Mouse (Mus musculus): Measurements from ENCODE around the gene Fam193a. TPM values are rescaled to one million over a fixed set of nuclear protein-coding genes. Genes with fewer than 3 reads are reported as not detected.

Fam193a gene
- polyA plus RNA-seq (2014; fragmentation: Nextera tagmentation; extraction: Ambion mirVana), result 20.5 and 24.1 TPM in 2 replicates

DNA sequence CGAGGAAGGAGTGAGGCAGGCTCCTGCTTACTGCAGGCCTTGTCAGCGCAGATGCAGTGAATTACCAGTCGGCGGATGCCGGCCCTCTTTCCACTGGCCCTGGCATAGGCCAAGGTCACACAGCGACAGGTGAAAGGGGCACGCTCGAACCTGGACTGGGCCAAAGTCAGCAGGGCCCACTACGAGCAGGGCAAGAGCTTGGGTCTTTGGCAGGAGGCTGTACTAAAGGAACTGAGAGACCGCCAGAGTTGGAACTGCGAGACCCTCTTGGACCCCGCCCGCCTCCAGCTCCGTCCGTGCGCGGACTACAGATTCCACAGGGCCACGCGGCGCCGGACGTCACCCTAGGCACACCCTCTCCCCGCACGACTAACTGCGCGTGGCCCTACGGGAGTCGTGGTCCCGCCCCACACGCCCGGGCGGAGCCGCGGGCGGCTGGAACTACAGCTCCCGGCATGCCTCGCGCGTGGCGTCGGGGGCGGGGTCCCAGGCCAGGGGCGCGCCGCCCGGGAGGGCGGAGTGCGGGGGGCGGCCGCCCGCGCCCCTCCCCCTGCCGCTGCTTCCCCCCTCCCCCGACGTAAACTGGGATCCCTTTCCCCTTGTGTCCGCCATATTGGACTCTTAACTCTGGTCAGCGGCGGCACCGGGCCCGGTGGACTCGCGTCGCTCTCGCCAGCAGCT lies at the start of gene Fam193a:
TSS of gene Fam193a (plus strand) at position 593 of the 681 bp plus-strand sequence.
- WGBS, result under 1% methylated on average over 38 of the region's 64 CpGs
- Histone ChIP-seq H3K9ac (replicated peaks; ENCODE audit: low read depth, low read length) (peak within 1 kb of the TSS; percentile 98), H3K36me3 (ENCODE audit: control insufficient read depth, insufficient read depth, low read length) (no peaks in the 10 kb centered on the region), H3K27ac (ENCODE audit: low read depth, low read length) (peak within 1 kb of the TSS; percentile 88), H3K9me3 (ENCODE audit: control insufficient read depth, low read length) (no peaks in the 10 kb centered on the region), H3K27me3 (ENCODE audit: control insufficient read depth, insufficient read depth, low read length) (no peaks in the 10 kb centered on the region), H3K4me2 (ENCODE audit: low read depth, low read length) (peak within 1 kb of the TSS; percentile 74), H3K4me1 (ENCODE audit: control insufficient read depth, insufficient read depth, low read length) (peaks cover 19% of the 10 kb centered on the region), H3K4me3 (ENCODE audit: low read depth, low read length) (peak within 1 kb of the TSS; percentile 89)
- ATAC-seq (ENCODE audit: low read depth), result peak; percentile 99

DNA sequence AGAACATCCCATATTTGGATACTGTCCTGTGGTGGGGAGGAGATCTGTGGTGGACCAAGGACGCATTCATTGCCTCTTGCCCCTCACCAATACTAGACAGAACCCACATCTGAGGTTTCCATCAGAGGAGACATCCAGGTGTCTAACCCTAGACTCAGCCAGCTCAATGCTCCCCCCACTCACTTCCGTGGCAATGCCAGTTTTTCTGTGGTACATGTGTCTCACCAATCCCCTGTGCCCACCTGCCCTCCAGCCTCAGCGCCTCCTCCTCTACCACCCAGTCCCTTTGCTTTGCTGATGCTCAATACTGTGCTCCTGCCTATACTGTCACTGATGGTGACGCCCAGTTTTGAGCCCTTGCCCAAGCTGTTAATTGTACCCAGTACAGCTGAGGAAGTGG lies 48.5 kb upstream of the Fam193a start:
- no peaks in the 10 kb centered on the region for H3K27me3 ChIP-seq (ENCODE audit: control insufficient read depth, insufficient read depth, low read length)
- ATAC-seq (ENCODE audit: low read depth), result no peak
- no peaks in the 10 kb centered on the region for H3K4me1 ChIP-seq (ENCODE audit: control insufficient read depth, insufficient read depth, low read length)
- H3K9ac ChIP-seq (replicated peaks; ENCODE audit: low read depth, low read length), result no peak overlapping the region
- H3K9me3 ChIP-seq (ENCODE audit: control insufficient read depth, low read length), result no peaks in the 10 kb centered on the region
- no peak overlapping the region for H3K4me2 ChIP-seq (ENCODE audit: low read depth, low read length)
- no peak overlapping the region for H3K4me3 ChIP-seq (ENCODE audit: low read depth, low read length)
- H3K27ac ChIP-seq (ENCODE audit: low read depth, low read length), result no peak overlapping the region
- no peaks in the 10 kb centered on the region for H3K36me3 ChIP-seq (ENCODE audit: control insufficient read depth, insufficient read depth, low read length)
- WGBS, result 89% methylated on average over 4 of the region's 4 CpGs

DNA sequence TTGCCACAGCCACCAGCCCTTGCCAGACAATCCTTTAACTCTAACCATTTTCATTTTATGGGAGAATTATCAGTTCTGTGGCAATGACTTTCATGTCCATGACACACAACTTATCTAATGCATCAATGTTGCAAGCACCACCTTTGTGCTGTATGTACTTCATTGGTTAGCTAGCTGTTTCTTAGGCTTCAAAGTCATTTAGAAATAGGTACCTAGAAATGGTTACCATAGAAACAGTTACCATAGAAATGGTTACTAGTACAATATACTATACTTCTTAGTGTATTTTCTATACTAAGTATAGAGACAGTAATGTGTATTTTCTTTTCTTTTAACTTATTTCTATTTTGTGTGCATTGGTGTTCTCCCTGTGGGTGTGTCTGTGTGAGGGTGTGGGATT lies 44.4 kb upstream of the Fam193a start:
- Histone ChIP-seq H3K27ac (ENCODE audit: low read depth, low read length) (no peak overlapping the region), H3K9me3 (ENCODE audit: control insufficient read depth, low read length) (no peaks in the 10 kb centered on the region), H3K36me3 (ENCODE audit: control insufficient read depth, insufficient read depth, low read length) (no peaks in the 10 kb centered on the region), H3K4me2 (ENCODE audit: low read depth, low read length) (no peak overlapping the region), H3K4me1 (ENCODE audit: control insufficient read depth, insufficient read depth, low read length) (0 out of 2 replicates have a peak, but pooled peaks cover 4% of the 10 kb centered on the region), H3K9ac (replicated peaks; ENCODE audit: low read depth, low read length) (no peak overlapping the region), H3K4me3 (ENCODE audit: low read depth, low read length) (no peak overlapping the region), H3K27me3 (ENCODE audit: control insufficient read depth, insufficient read depth, low read length) (no peaks in the 10 kb centered on the region)
- ATAC-seq (ENCODE audit: low read depth), result no peak

DNA sequence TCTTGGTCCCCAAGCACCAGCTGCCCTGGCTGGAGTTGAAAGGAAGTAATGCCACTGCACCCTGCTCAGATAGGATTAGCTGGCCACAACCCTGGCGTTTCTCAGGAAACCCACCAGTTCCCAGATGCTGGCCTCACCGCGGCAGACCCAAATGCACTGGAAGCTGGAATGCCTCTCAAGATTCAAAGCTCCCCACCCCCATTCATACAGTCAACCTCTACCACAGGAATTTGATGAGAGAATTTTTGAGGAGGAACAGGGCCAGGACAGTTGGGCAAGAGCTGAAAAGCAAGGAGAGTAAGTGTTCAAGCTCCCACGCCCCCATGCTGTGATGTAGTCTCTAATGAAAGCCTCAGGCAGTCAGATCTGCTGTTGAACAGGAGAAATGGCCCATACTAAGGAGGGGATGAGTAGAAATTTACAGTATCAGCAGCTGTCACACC lies 43.5 kb upstream of the Fam193a start:
- H3K4me2 ChIP-seq (ENCODE audit: low read depth, low read length), result no peak overlapping the region
- ATAC-seq (ENCODE audit: low read depth), result no peak
- H3K36me3 ChIP-seq (ENCODE audit: control insufficient read depth, insufficient read depth, low read length), result no peaks in the 10 kb centered on the region
- no peak overlapping the region for H3K27ac ChIP-seq (ENCODE audit: low read depth, low read length)
- 0 out of 2 replicates have a peak, but pooled peaks cover 4% of the 10 kb centered on the region for H3K4me1 ChIP-seq (ENCODE audit: control insufficient read depth, insufficient read depth, low read length)
- no peak overlapping the region for H3K4me3 ChIP-seq (ENCODE audit: low read depth, low read length)
- H3K9ac ChIP-seq (replicated peaks; ENCODE audit: low read depth, low read length), result no peak overlapping the region
- H3K27me3 ChIP-seq (ENCODE audit: control insufficient read depth, insufficient read depth, low read length), result no peaks in the 10 kb centered on the region
- 28% methylated on average over 4 of the region's 4 CpGs for WGBS
- no peaks in the 10 kb centered on the region for H3K9me3 ChIP-seq (ENCODE audit: control insufficient read depth, low read length)

DNA sequence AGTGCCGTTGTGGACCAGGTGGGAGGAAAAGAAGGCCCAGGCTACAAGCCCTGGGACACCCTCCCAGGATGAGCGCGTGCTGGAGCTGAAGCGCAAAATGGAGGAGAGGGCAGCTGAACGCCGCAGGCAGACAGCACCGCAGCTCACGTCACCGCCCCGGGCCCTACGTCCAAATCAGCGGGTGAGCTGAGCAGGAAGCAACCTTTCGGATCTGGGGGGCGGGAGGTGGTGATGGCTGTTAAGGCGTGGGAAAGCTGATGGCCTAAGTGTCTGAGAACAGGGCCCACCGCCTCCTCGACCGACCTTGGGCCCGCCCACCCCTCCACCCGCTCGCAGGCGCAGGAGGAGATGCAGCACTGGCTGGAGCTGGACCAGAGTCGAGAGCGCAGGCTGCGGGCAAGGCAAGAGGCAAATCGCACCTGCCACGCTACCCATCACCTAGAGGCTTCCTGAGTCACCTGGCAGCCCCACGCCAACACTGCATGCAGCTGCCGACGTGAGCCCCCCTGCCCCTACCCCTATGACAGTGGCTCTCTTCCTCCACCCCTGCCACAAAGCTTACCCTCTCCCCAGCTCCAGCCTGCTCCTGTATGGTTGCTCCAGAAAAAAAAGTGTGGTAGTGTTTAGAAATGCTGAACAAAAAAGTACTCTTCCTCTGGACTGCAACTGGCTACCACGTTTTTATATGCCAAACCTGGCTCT lies 42.7 kb upstream of the Fam193a start:
- no peak overlapping the region for H3K27ac ChIP-seq (ENCODE audit: low read depth, low read length)
- peak overlapping the region; percentile 17; the same call in 1 of the 2 replicates for H3K4me3 ChIP-seq (ENCODE audit: low read depth, low read length)
- no peaks in the 10 kb centered on the region for H3K27me3 ChIP-seq (ENCODE audit: control insufficient read depth, insufficient read depth, low read length)
- peak; percentile 84 for ATAC-seq (ENCODE audit: low read depth)
- 0 out of 2 replicates have a peak, but pooled peaks cover 4% of the 10 kb centered on the region for H3K4me1 ChIP-seq (ENCODE audit: control insufficient read depth, insufficient read depth, low read length)
- no peaks in the 10 kb centered on the region for H3K9me3 ChIP-seq (ENCODE audit: control insufficient read depth, low read length)
- H3K4me2 ChIP-seq (ENCODE audit: low read depth, low read length), result peak overlapping the region; percentile 42
- no peaks in the 10 kb centered on the region for H3K36me3 ChIP-seq (ENCODE audit: control insufficient read depth, insufficient read depth, low read length)
- peak overlapping the region; percentile 54 for H3K9ac ChIP-seq (replicated peaks; ENCODE audit: low read depth, low read length)
- WGBS, result 13% methylated on average over 27 of the region's 31 CpGs

DNA sequence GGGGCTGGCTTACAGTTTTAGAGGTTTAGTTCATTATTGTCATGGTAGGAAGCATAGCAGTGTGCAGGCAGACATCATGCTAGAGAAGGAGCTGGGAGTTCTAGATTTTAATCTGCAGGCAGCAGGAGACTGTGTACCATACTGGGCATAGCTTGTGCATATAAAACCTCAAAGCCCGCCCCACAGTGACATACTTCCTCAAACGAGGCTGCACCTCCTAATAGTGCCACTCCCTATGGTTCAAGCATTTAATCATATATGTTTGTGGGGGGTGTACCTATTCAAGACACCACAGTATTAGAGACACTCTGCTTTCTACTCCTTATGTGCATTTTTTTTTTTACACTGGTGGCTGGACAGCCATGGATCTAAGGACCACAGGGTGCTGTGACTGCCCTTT lies 39.6 kb upstream of the Fam193a start:
- ATAC-seq (ENCODE audit: low read depth), result no peak
- H3K4me2 ChIP-seq (ENCODE audit: low read depth, low read length), result no peak overlapping the region
- no peaks in the 10 kb centered on the region for H3K27me3 ChIP-seq (ENCODE audit: control insufficient read depth, insufficient read depth, low read length)
- no peak overlapping the region for H3K4me3 ChIP-seq (ENCODE audit: low read depth, low read length)
- 0 out of 2 replicates have a peak, but pooled peaks cover 4% of the 10 kb centered on the region for H3K4me1 ChIP-seq (ENCODE audit: control insufficient read depth, insufficient read depth, low read length)
- H3K9ac ChIP-seq (replicated peaks; ENCODE audit: low read depth, low read length), result no peak overlapping the region
- no peak overlapping the region for H3K27ac ChIP-seq (ENCODE audit: low read depth, low read length)
- H3K9me3 ChIP-seq (ENCODE audit: control insufficient read depth, low read length), result no peaks in the 10 kb centered on the region
- WGBS, result 86% methylated on average over 2 of the region's 2 CpGs
- no peaks in the 10 kb centered on the region for H3K36me3 ChIP-seq (ENCODE audit: control insufficient read depth, insufficient read depth, low read length)

DNA sequence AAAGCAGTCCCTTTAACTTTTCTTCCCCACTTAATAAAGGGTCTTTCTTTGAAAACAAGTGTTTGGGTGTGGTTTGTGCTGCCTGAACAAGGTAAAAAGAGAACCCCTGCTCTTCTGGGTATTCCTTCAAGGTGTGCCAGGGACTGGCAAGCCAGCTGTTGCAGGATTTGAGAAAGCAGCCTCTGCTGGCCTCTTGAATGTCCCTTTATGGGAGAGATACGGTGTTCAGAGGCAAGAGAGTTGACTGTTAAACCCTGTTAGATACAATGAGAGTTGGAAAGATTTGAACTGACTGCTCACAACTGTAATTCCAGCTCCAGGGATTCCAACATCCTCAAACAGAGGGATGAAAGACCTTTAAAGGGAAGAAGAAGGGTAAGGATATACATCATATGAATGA lies 35.7 kb upstream of the Fam193a start:
- no peaks in the 10 kb centered on the region for H3K27me3 ChIP-seq (ENCODE audit: control insufficient read depth, insufficient read depth, low read length)
- 98% methylated on average over 1 of the region's 1 CpGs for WGBS
- no peak for ATAC-seq (ENCODE audit: low read depth)
- H3K27ac ChIP-seq (ENCODE audit: low read depth, low read length), result no peak overlapping the region
- no peak overlapping the region for H3K4me3 ChIP-seq (ENCODE audit: low read depth, low read length)
- no peak overlapping the region for H3K4me2 ChIP-seq (ENCODE audit: low read depth, low read length)
- no peak overlapping the region for H3K9ac ChIP-seq (replicated peaks; ENCODE audit: low read depth, low read length)
- peaks cover 17% of the 10 kb centered on the region for H3K4me1 ChIP-seq (ENCODE audit: control insufficient read depth, insufficient read depth, low read length)
- H3K9me3 ChIP-seq (ENCODE audit: control insufficient read depth, low read length), result no peaks in the 10 kb centered on the region
- H3K36me3 ChIP-seq (ENCODE audit: control insufficient read depth, insufficient read depth, low read length), result no peaks in the 10 kb centered on the region

DNA sequence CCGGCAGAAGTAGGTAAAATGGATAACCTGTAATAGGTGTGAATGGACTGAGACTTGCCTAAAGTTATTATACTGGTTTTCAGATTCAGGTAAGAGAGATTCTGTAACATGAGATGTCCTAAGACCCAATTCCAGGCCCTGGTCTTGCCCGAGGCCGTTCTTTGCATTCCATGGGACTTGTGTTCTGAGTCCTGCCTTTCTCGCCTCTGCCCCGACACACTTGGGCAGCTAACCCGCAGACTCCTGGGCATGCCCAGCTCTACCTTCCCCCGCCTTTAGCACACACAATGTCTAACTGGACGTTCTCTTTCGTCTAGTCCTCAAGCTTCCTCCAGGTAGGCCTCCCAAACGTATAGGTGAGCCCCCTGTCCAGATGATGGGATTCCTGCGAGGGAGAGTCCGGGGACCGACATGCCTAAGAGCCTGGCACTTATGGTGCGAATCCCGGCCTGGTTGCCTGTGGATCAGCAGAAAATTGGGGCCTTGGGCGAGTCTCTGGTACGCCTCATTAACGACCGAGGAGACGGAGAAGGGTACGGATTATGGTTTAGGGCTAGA lies 34.1 kb upstream of the Fam193a start:
- Histone ChIP-seq H3K36me3 (ENCODE audit: control insufficient read depth, insufficient read depth, low read length) (no peaks in the 10 kb centered on the region), H3K27ac (ENCODE audit: low read depth, low read length) (peak overlapping the region; percentile 93), H3K4me2 (ENCODE audit: low read depth, low read length) (peak overlapping the region; percentile 84), H3K4me3 (ENCODE audit: low read depth, low read length) (peak overlapping the region; percentile 94), H3K9me3 (ENCODE audit: control insufficient read depth, low read length) (no peaks in the 10 kb centered on the region), H3K9ac (replicated peaks; ENCODE audit: low read depth, low read length) (peak overlapping the region; percentile 87), H3K4me1 (ENCODE audit: control insufficient read depth, insufficient read depth, low read length) (peaks cover 17% of the 10 kb centered on the region), H3K27me3 (ENCODE audit: control insufficient read depth, insufficient read depth, low read length) (no peaks in the 10 kb centered on the region)
- ATAC-seq (ENCODE audit: low read depth), result no peak; the same call in 1 of the 2 replicates
- WGBS, result 3% methylated on average over 21 of the region's 21 CpGs

All from neural tube, embryonic 14.5 days (tissue).